Mouse (Mus musculus): ENCODE results near the gene Fhit. TPM values are rescaled to one million over a fixed set of nuclear protein-coding genes. Genes with fewer than 3 reads are reported as not detected.

Fhit gene
- polyA plus RNA-seq, 1 experiment from 2014 or later: 13.3 TPM

GRCm38 (mm10) chr14:10129675-10130074 lies 1032.2 kb downstream of the Fhit start:
- no peaks in the 10 kb centered on the region for H3K4me1 ChIP-seq (replicated peaks; ENCODE audit: insufficient read depth, low read length)
- H3K27me3 ChIP-seq (ENCODE audit: insufficient read depth, low read length): no peaks in the 10 kb centered on the region
- H3K4me3 ChIP-seq (replicated peaks; ENCODE audit: low read depth, low read length): no peak overlapping the region
- DNase-seq (ENCODE audit: low spot score): no peak
- ATAC-seq (replicated peaks; ENCODE audit: low FRiP score, low read depth): no peak
- H3K27ac ChIP-seq: no peak overlapping the region
- no peak for TF ChIP-seq CTCF (IDR thresholded peaks at IDR 0.05; ENCODE audit: low read depth)
- no peaks in the 10 kb centered on the region for H3K36me3 ChIP-seq (ENCODE audit: insufficient read depth, low read length)
- no peak overlapping the region for H3K9ac ChIP-seq (ENCODE audit: low read depth, low read length)
- WGBS: 88% methylated on average over 4 of the region's 4 CpGs
- no peak overlapping the region for H3K4me2 ChIP-seq (ENCODE audit: low read length)
- H3K9me3 ChIP-seq (replicated peaks; ENCODE audit: low read length): no peaks in the 10 kb centered on the region

DNA sequence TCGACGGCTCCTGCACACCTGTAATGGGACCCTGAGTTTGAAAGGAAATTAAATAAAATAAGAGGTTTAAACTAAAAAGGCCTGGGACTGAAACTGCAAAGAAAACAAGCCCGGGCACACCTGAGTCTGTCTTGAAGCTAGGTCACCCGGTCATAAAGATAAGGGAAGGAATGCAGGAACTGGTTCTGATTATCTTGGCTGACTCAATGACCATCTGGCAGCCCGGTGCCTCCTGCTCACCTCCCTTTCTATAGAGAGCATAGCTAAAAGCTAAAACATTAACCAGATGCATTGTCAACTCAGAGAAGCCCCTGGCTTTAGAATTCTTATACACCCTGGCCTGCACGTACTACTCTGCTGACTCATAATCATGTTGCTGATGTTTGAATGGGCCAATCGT lies 1032.7 kb downstream of the Fhit start:
- Histone ChIP-seq H3K27me3 (ENCODE audit: insufficient read depth, low read length) (no peaks in the 10 kb centered on the region), H3K4me2 (ENCODE audit: low read length) (no peak overlapping the region), H3K9ac (ENCODE audit: low read depth, low read length) (no peak overlapping the region), H3K9me3 (replicated peaks; ENCODE audit: low read length) (no peaks in the 10 kb centered on the region), H3K4me3 (replicated peaks; ENCODE audit: low read depth, low read length) (no peak overlapping the region), H3K4me1 (replicated peaks; ENCODE audit: insufficient read depth, low read length) (no peaks in the 10 kb centered on the region), H3K36me3 (ENCODE audit: insufficient read depth, low read length) (no peaks in the 10 kb centered on the region), H3K27ac (no peak overlapping the region)
- no peak for TF ChIP-seq CTCF (IDR thresholded peaks at IDR 0.05; ENCODE audit: low read depth)
- ATAC-seq (replicated peaks; ENCODE audit: low FRiP score, low read depth): no peak
- DNase-seq (ENCODE audit: low spot score): no peak
- WGBS: 74% methylated on average over 7 of the region's 7 CpGs

GRCm38 (mm10) chr14:10126536-10126935 lies 1035.3 kb downstream of the Fhit start:
- Histone ChIP-seq H3K27ac (no peak overlapping the region), H3K4me3 (replicated peaks; ENCODE audit: low read depth, low read length) (no peak overlapping the region), H3K4me2 (ENCODE audit: low read length) (no peak overlapping the region), H3K27me3 (ENCODE audit: insufficient read depth, low read length) (no peaks in the 10 kb centered on the region), H3K9ac (ENCODE audit: low read depth, low read length) (no peak overlapping the region), H3K9me3 (replicated peaks; ENCODE audit: low read length) (no peaks in the 10 kb centered on the region), H3K36me3 (ENCODE audit: insufficient read depth, low read length) (no peaks in the 10 kb centered on the region), H3K4me1 (replicated peaks; ENCODE audit: insufficient read depth, low read length) (no peaks in the 10 kb centered on the region)
- ATAC-seq (replicated peaks; ENCODE audit: low FRiP score, low read depth) (no peak), DNase-seq (ENCODE audit: low spot score) (no peak)
- TF ChIP-seq CTCF (IDR thresholded peaks at IDR 0.05; ENCODE audit: low read depth): no peak

- Histone ChIP-seq H3K27me3 (ENCODE audit: insufficient read depth, low read length) (no peaks in the 10 kb centered on the region), H3K9me3 (replicated peaks; ENCODE audit: low read length) (no peaks in the 10 kb centered on the region), H3K36me3 (ENCODE audit: insufficient read depth, low read length) (no peaks in the 10 kb centered on the region), H3K9ac (ENCODE audit: low read depth, low read length) (no peak overlapping the region), H3K4me2 (ENCODE audit: low read length) (no peak overlapping the region), H3K27ac (no peak overlapping the region), H3K4me3 (replicated peaks; ENCODE audit: low read depth, low read length) (no peak overlapping the region), H3K4me1 (replicated peaks; ENCODE audit: insufficient read depth, low read length) (no peaks in the 10 kb centered on the region)
- DNase-seq (ENCODE audit: low spot score) (no peak), ATAC-seq (replicated peaks; ENCODE audit: low FRiP score, low read depth) (no peak)
- 72% methylated on average over 4 of the region's 4 CpGs for WGBS
- TF ChIP-seq CTCF (IDR thresholded peaks at IDR 0.05; ENCODE audit: low read depth): no peak
These were observed 1039.7 kb downstream of the Fhit start for GRCm38 (mm10) chr14:10122176-10122575.

DNA sequence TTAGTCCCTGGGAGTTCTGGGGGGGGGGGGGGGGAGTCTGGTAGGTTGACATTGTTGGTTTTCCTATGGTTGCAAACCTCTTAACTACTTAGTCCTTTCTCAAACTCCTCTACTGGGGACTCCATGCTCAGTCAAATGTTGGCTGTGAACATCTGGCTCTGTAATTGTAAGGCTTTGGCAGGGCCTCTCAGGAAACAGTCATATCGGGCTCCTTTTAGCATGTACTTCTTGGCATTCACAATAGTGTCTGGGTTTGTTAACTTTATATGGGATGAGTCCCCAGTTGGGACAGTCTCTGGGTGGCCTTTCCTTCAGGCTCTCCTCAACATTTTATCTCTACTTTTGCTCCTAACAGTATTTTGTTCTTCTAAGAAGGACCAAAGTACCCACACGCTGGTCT lies 1065.6 kb downstream of the Fhit start:
- ATAC-seq (replicated peaks; ENCODE audit: low FRiP score, low read depth) (no peak), DNase-seq (ENCODE audit: low spot score) (no peak)
- no peak for TF ChIP-seq CTCF (IDR thresholded peaks at IDR 0.05; ENCODE audit: low read depth)
- Histone ChIP-seq H3K9ac (ENCODE audit: low read depth, low read length) (no peak overlapping the region), H3K4me3 (replicated peaks; ENCODE audit: low read depth, low read length) (no peak overlapping the region), H3K4me1 (replicated peaks; ENCODE audit: insufficient read depth, low read length) (no peaks in the 10 kb centered on the region), H3K27me3 (ENCODE audit: insufficient read depth, low read length) (no peaks in the 10 kb centered on the region), H3K36me3 (ENCODE audit: insufficient read depth, low read length) (no peaks in the 10 kb centered on the region), H3K4me2 (ENCODE audit: low read length) (no peak overlapping the region), H3K27ac (no peak overlapping the region), H3K9me3 (replicated peaks; ENCODE audit: low read length) (no peaks in the 10 kb centered on the region)
- WGBS: 93% methylated on average over 2 of the region's 2 CpGs

DNA sequence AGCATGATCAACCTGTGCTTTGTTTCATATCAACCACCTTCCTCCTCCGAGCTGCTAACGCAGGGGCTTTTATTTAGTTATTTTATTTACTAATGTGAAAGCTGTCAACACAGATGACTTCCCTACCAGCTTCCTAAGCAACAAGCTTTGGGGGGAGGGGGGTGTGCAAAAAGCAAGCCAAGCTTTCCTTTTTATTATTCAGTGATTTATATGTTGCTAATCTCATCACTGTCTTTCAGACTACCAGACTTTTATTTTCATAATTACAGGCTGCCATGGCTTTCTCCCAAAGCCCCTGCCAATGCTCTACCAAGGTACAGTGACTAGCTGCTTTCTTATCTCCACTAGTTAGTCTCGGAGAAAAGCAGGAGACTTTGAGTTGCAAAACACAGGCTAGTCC lies 1082.8 kb downstream of the Fhit start:
- 82% methylated on average over 3 of the region's 3 CpGs for WGBS
- no peak overlapping the region for H3K9ac ChIP-seq (ENCODE audit: low read depth, low read length)
- DNase-seq (ENCODE audit: low spot score) (no peak), ATAC-seq (replicated peaks; ENCODE audit: low FRiP score, low read depth) (no peak)
- no peaks in the 10 kb centered on the region for H3K27me3 ChIP-seq (ENCODE audit: insufficient read depth, low read length)
- no peak overlapping the region for H3K4me2 ChIP-seq (ENCODE audit: low read length)
- no peaks in the 10 kb centered on the region for H3K9me3 ChIP-seq (replicated peaks; ENCODE audit: low read length)
- no peak overlapping the region for H3K27ac ChIP-seq
- no peaks in the 10 kb centered on the region for H3K36me3 ChIP-seq (ENCODE audit: insufficient read depth, low read length)
- no peaks in the 10 kb centered on the region for H3K4me1 ChIP-seq (replicated peaks; ENCODE audit: insufficient read depth, low read length)
- no peak overlapping the region for H3K4me3 ChIP-seq (replicated peaks; ENCODE audit: low read depth, low read length)
- TF ChIP-seq CTCF (IDR thresholded peaks at IDR 0.05; ENCODE audit: low read depth): no peak

- Histone ChIP-seq H3K27me3 (ENCODE audit: insufficient read depth, low read length) (no peaks in the 10 kb centered on the region), H3K9ac (ENCODE audit: low read depth, low read length) (no peak overlapping the region), H3K27ac (no peak overlapping the region), H3K36me3 (ENCODE audit: insufficient read depth, low read length) (no peaks in the 10 kb centered on the region), H3K9me3 (replicated peaks; ENCODE audit: low read length) (no peaks in the 10 kb centered on the region), H3K4me1 (replicated peaks; ENCODE audit: insufficient read depth, low read length) (no peaks in the 10 kb centered on the region), H3K4me2 (ENCODE audit: low read length) (no peak overlapping the region), H3K4me3 (replicated peaks; ENCODE audit: low read depth, low read length) (no peak overlapping the region)
- DNase-seq (ENCODE audit: low spot score) (no peak), ATAC-seq (replicated peaks; ENCODE audit: low FRiP score, low read depth) (no peak)
- 93% methylated on average over 3 of the region's 3 CpGs for WGBS
- TF ChIP-seq CTCF (IDR thresholded peaks at IDR 0.05; ENCODE audit: low read depth): no peak
These were observed 1111.9 kb downstream of the Fhit start for GRCm38 (mm10) chr14:10049947-10050346.
